Mouse (Mus musculus): ENCODE data around the gene Katnbl1. TPM values are rescaled to one million over a fixed set of nuclear protein-coding genes. Genes with fewer than 3 reads are reported as not detected.

The Katnbl1 gene
- polyA plus RNA-seq (2014; fragmentation: Nextera tagmentation; extraction: Ambion mirVana): 44.0 and 44.6 TPM in 2 replicates

GRCm38 (mm10) chr2:112378973-112379898 lies at the start of gene Katnbl1:
Gene Katnbl1, plus strand, starts transcription at chr2:112379211.
- H3K27ac ChIP-seq (ENCODE audit: low read depth): peak within 1 kb of the TSS; percentile 88
- H3K4me1 ChIP-seq (ENCODE audit: insufficient read depth): no peaks in the 10 kb centered on the region
- no peaks in the 10 kb centered on the region for H3K27me3 ChIP-seq (ENCODE audit: insufficient read depth, low read length)
- DNase-seq (peak; percentile 97), ATAC-seq (ENCODE audit: insufficient read depth) (peak; percentile 99)
- WGBS: under 1% methylated on average over 72 of the region's 72 CpGs
- H3K36me3 ChIP-seq (ENCODE audit: insufficient read depth): no peaks in the 10 kb centered on the region
- peak; percentile 81 for TF ChIP-seq CTCF (IDR thresholded peaks at IDR 0.05; ENCODE audit: low read depth)
- peak within 1 kb of the TSS; percentile 76 for H3K4me2 ChIP-seq
- peak within 1 kb of the TSS; percentile 95 for H3K9ac ChIP-seq
- H3K9me3 ChIP-seq (ENCODE audit: low read depth, low read length): no peaks in the 10 kb centered on the region
- H3K4me3 ChIP-seq (ENCODE audit: low read depth, low read length): peak within 1 kb of the TSS; percentile 91

- H3K4me1 ChIP-seq (ENCODE audit: insufficient read depth): no peaks in the 10 kb centered on the region
Observed at GRCm38 (mm10) chr2:112332051-112332898, 46.7 kb upstream of the Katnbl1 start.

DNA sequence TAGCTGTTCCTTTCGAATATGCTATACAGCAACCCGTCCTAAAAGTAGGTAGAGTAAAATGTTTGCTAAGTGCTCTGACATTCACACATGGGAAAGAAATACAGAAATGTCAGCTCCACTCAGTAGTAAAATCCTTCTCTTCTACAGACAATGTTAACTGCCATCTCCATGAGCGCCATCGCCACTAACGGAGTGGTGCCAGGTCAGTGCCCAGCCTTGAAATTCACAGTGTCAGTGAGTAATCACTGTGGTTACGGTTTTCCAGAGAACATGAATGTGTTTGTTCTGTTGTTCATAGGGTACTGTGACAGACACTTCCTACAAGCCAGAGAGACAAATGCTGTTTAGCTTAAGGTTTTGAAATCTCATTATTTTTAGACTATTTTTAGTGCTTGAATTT lies 41.8 kb upstream of the Katnbl1 start:
- TF ChIP-seq CTCF (IDR thresholded peaks at IDR 0.05; ENCODE audit: low read depth): no peak
- Histone ChIP-seq H3K27me3 (ENCODE audit: insufficient read depth, low read length) (no peaks in the 10 kb centered on the region), H3K4me2 (no peak overlapping the region), H3K9ac (no peak overlapping the region), H3K9me3 (ENCODE audit: low read depth, low read length) (no peaks in the 10 kb centered on the region), H3K4me1 (ENCODE audit: insufficient read depth) (no peaks in the 10 kb centered on the region), H3K4me3 (ENCODE audit: low read depth, low read length) (no peak overlapping the region), H3K27ac (ENCODE audit: low read depth) (no peak overlapping the region), H3K36me3 (ENCODE audit: insufficient read depth) (peaks cover 22% of the 10 kb centered on the region; the same call in 1 of the 2 replicates)
- 84% methylated on average over 6 of the region's 6 CpGs for WGBS
- DNase-seq (no peak), ATAC-seq (ENCODE audit: insufficient read depth) (no peak)

More at GRCm38 (mm10) chr2:112332051-112332898, 46.7 kb upstream of the Katnbl1 start:
- Histone ChIP-seq H3K36me3 (ENCODE audit: insufficient read depth) (peaks cover 14% of the 10 kb centered on the region; the same call in 1 of the 2 replicates), H3K4me2 (no peak overlapping the region), H3K27ac (ENCODE audit: low read depth) (no peak overlapping the region), H3K9me3 (ENCODE audit: low read depth, low read length) (no peaks in the 10 kb centered on the region), H3K9ac (no peak overlapping the region), H3K27me3 (ENCODE audit: insufficient read depth, low read length) (no peaks in the 10 kb centered on the region), H3K4me3 (ENCODE audit: low read depth, low read length) (no peak overlapping the region)
- 42% methylated on average over 4 of the region's 4 CpGs for WGBS
- ATAC-seq (ENCODE audit: insufficient read depth): no peak
- TF ChIP-seq CTCF (IDR thresholded peaks at IDR 0.05; ENCODE audit: low read depth): no peak
- DNase-seq: no peak

- no peak overlapping the region for H3K27ac ChIP-seq (ENCODE audit: low read depth)
- H3K9ac ChIP-seq: no peak overlapping the region
- H3K4me2 ChIP-seq: no peak overlapping the region
- no peak for DNase-seq
- no peaks in the 10 kb centered on the region for H3K4me1 ChIP-seq (ENCODE audit: insufficient read depth)
- no peaks in the 10 kb centered on the region for H3K27me3 ChIP-seq (ENCODE audit: insufficient read depth, low read length)
- no peak overlapping the region for H3K4me3 ChIP-seq (ENCODE audit: low read depth, low read length)
- peaks cover 23% of the 10 kb centered on the region; the same call in 1 of the 2 replicates for H3K36me3 ChIP-seq (ENCODE audit: insufficient read depth)
- TF ChIP-seq CTCF (IDR thresholded peaks at IDR 0.05; ENCODE audit: low read depth): peak; percentile 27
- WGBS: 83% methylated on average over 2 of the region's 2 CpGs
- ATAC-seq (ENCODE audit: insufficient read depth): no peak
- H3K9me3 ChIP-seq (ENCODE audit: low read depth, low read length): no peaks in the 10 kb centered on the region
Observed at GRCm38 (mm10) chr2:112339736-112340135, 39.3 kb upstream of the Katnbl1 start.

GRCm38 (mm10) chr2:112341117-112341516 lies 37.9 kb upstream of the Katnbl1 start:
- no peaks in the 10 kb centered on the region for H3K27me3 ChIP-seq (ENCODE audit: insufficient read depth, low read length)
- no peak overlapping the region for H3K4me3 ChIP-seq (ENCODE audit: low read depth, low read length)
- no peak overlapping the region for H3K4me2 ChIP-seq
- H3K36me3 ChIP-seq (ENCODE audit: insufficient read depth): peaks cover 15% of the 10 kb centered on the region; the same call in 1 of the 2 replicates
- ATAC-seq (ENCODE audit: insufficient read depth) (no peak), DNase-seq (no peak)
- no peak for TF ChIP-seq CTCF (IDR thresholded peaks at IDR 0.05; ENCODE audit: low read depth)
- 64% methylated on average over 3 of the region's 3 CpGs for WGBS
- H3K27ac ChIP-seq (ENCODE audit: low read depth): no peak overlapping the region
- H3K9ac ChIP-seq: no peak overlapping the region
- no peaks in the 10 kb centered on the region for H3K9me3 ChIP-seq (ENCODE audit: low read depth, low read length)
- H3K4me1 ChIP-seq (ENCODE audit: insufficient read depth): no peaks in the 10 kb centered on the region

GRCm38 (mm10) chr2:112348246-112348645 lies 30.8 kb upstream of the Katnbl1 start:
- Histone ChIP-seq H3K4me1 (ENCODE audit: insufficient read depth) (no peaks in the 10 kb centered on the region), H3K9ac (no peak overlapping the region), H3K27me3 (ENCODE audit: insufficient read depth, low read length) (no peaks in the 10 kb centered on the region), H3K27ac (ENCODE audit: low read depth) (no peak overlapping the region), H3K36me3 (ENCODE audit: insufficient read depth) (peaks cover 30% of the 10 kb centered on the region), H3K9me3 (ENCODE audit: low read depth, low read length) (no peaks in the 10 kb centered on the region), H3K4me3 (ENCODE audit: low read depth, low read length) (no peak overlapping the region), H3K4me2 (no peak overlapping the region)
- DNase-seq: no peak
- TF ChIP-seq CTCF (IDR thresholded peaks at IDR 0.05; ENCODE audit: low read depth): no peak
- ATAC-seq (ENCODE audit: insufficient read depth): no peak
- 84% methylated on average over 3 of the region's 3 CpGs for WGBS

All from lung, embryonic 14.5 days (tissue).